Mouse (Mus musculus) olfactory bulb, adult 2 months (tissue): ENCODE measurements around the gene Mfsd14b.

Source experiments
- CTCF ChIP-seq: fragments of 200-500 bp; IDR thresholded peaks from 2 replicates; pipeline ENCODE4 v1.5.1; 2012; ENCODE audit warnings: low read depth, mild to moderate bottlenecking, low read length, moderate library complexity; ENCODE audit not compliant: insufficient read depth
- POLR2A ChIP-seq: fragments of 200-500 bp; IDR thresholded peaks from 2 replicates; pipeline ENCODE4 v1.6.1; 2012; ENCODE audit warnings: mild to moderate bottlenecking, low read depth, low read length, moderate library complexity; ENCODE audit not compliant: insufficient read depth

DNA sequence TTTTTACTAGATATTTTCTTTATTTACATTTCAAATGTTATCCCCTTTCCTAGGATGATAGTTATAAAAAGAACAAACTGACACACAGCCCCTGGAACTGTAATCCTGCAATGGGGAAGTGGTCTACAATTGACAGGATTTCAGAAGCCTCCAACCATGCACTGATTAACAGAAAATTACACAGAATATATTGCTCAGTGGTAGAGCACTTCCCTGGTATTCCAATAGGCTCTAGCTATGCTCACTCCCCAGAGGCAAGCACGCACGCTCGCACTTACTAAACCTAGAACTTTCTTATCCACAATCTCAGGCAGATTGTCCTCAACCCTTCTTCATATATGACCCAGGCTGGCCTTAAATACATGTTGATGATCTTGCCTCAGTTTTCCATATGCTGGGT lies 464 bp upstream of the Mfsd14b start:
- TF ChIP-seq POLR2A (no peak), CTCF (no peak)
